9 mouse cellular contexts compared by ENCODE assay signal in the genomic region with DNA sequence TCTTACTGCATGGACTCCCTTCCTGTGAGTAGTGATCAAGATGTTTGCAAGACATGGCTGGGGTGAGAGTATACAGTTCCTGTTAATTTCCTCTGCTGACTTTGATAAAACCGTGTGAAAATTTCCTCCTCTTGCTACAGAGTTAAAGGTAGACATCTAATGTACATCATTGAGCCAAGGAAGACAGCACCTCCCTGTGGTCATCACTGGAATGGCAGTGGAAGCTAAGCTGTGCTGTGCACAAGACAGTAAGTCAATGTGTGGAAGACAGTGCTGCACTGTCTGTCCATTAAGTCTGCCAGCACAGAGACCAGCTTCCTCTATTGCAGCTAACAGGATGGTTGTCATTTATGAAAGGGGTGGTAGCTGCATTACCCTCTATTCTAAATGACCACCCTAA. TPM values are rescaled to one million over a fixed set of nuclear protein-coding genes. Genes with fewer than 3 reads are reported as not detected.
DNase-seq lines count a peak whose midpoint lies in the region; ATAC-seq and TF ChIP-seq lines count a peak whose summit lies in the region.
"Had no signal": no experiment of that assay in that cellular context is flagged by ENCODE, and none has a peak within 500 bp of the region (broad histone marks: within the 10 kb centered on the region; RNA-seq: fewer than 3 reads in every experiment).

No protein-coding gene starts in this region.

- WGBS in intestine, postnatal 0 days = 14% methylated on average over 1 of the region's 1 CpGs
- WGBS in intestine, embryonic 16.5 days = 0% methylated on average over 1 of the region's 1 CpGs
- 16% methylated on average over 1 of the region's 1 CpGs for WGBS in embryonic facial prominence, embryonic 14.5 days
- 17% methylated on average over 1 of the region's 1 CpGs for WGBS in hindbrain, embryonic 16.5 days

- DNase-seq in adrenal gland, postnatal 10 days = peak; percentile 79
- DNase-seq in embryonic facial prominence, embryonic 14.5 days (ENCODE audit: low spot score) = peak; percentile 62
- DNase-seq in left cerebral cortex, postnatal 14 days (ENCODE audit: low spot score in 2 of 2) = peak; percentile 72 to 80
- DNase-seq in neural tube, embryonic 10.5 days (ENCODE audit: extremely low spot score, low spot score) = peak; percentile 62
- peak; percentile 9 to 17 for DNase-seq in thymus, adult 18-20 months

- peak; percentile 96 for TF ChIP-seq CTCF in intestine, postnatal 0 days (IDR thresholded peaks at IDR 0.05; ENCODE audit: low read depth)

- intact Hi-C loops in left cerebral cortex, postnatal 14 days (cut with DNase I) = loop anchor here (5.0 kb wide), 2 partner anchors 149 to 194 kb away; partner anchors contain the start of gene Scarb2

- no peak for ATAC-seq in intestine, postnatal 0 days
- no peak for ATAC-seq in intestine, embryonic 16.5 days
- ATAC-seq in embryonic facial prominence, embryonic 14.5 days (ENCODE audit: low read depth) = no peak
- ATAC-seq in hindbrain, embryonic 16.5 days = peak; percentile 72; the same call in 1 of the 2 replicates

- H3K4me3 ChIP-seq in intestine, postnatal 0 days (ENCODE audit: low read depth, low read length) = no peak overlapping the region
- no peak overlapping the region for H3K4me3 ChIP-seq in intestine, embryonic 16.5 days (ENCODE audit: low read length)
- no peak overlapping the region for H3K4me3 ChIP-seq in embryonic facial prominence, embryonic 14.5 days (ENCODE audit: low read depth, low read length)
- H3K4me3 ChIP-seq in hindbrain, embryonic 16.5 days (ENCODE audit: low read length) = no peak overlapping the region
- H3K4me3 ChIP-seq: neural tube, embryonic 12.5 days had no signal

- no peak overlapping the region for H3K4me2 ChIP-seq in intestine, postnatal 0 days (replicated peaks; ENCODE audit: low read depth)
- H3K4me2 ChIP-seq in intestine, embryonic 16.5 days (ENCODE audit: low read depth, low read length) = no peak overlapping the region
- no peak overlapping the region for H3K4me2 ChIP-seq in embryonic facial prominence, embryonic 14.5 days (ENCODE audit: low read depth, low read length)
- H3K4me2 ChIP-seq in hindbrain, embryonic 16.5 days (ENCODE audit: low read length) = no peak overlapping the region
- H3K4me2 ChIP-seq: neural tube, embryonic 12.5 days had no signal

- H3K27ac ChIP-seq in intestine, postnatal 0 days (ENCODE audit: low read depth, low read length) = no peak overlapping the region
- no peak overlapping the region for H3K27ac ChIP-seq in intestine, embryonic 16.5 days (ENCODE audit: low read length)
- H3K27ac ChIP-seq in embryonic facial prominence, embryonic 14.5 days (replicated peaks; ENCODE audit: low read depth, low read length) = no peak overlapping the region
- H3K27ac ChIP-seq in hindbrain, embryonic 16.5 days (ENCODE audit: low read depth, low read length) = no peak overlapping the region
- H3K27ac ChIP-seq: neural tube, embryonic 12.5 days had no signal

- no peaks in the 10 kb centered on the region for H3K4me1 ChIP-seq in intestine, postnatal 0 days (replicated peaks; ENCODE audit: control insufficient read depth, insufficient read depth, low read length)
- no peaks in the 10 kb centered on the region for H3K4me1 ChIP-seq in intestine, embryonic 16.5 days (ENCODE audit: control insufficient read depth, insufficient read depth, low read length)
- H3K4me1 ChIP-seq in embryonic facial prominence, embryonic 14.5 days (ENCODE audit: control insufficient read depth, insufficient read depth, low read length) = no peaks in the 10 kb centered on the region
- H3K4me1 ChIP-seq in hindbrain, embryonic 16.5 days (ENCODE audit: control insufficient read depth, insufficient read depth, low read depth, low read length) = no peaks in the 10 kb centered on the region
- H3K4me1 ChIP-seq: neural tube, embryonic 12.5 days had no signal

- H3K9me3 ChIP-seq in intestine, postnatal 0 days (ENCODE audit: control insufficient read depth) = no peaks in the 10 kb centered on the region
- H3K9me3 ChIP-seq in intestine, embryonic 16.5 days (ENCODE audit: control insufficient read depth, low read length) = no peaks in the 10 kb centered on the region
- H3K9me3 ChIP-seq in embryonic facial prominence, embryonic 14.5 days (ENCODE audit: control insufficient read depth, low read length) = no peaks in the 10 kb centered on the region
- no peaks in the 10 kb centered on the region for H3K9me3 ChIP-seq in hindbrain, embryonic 16.5 days (ENCODE audit: control insufficient read depth, low read length)
- H3K9me3 ChIP-seq: neural tube, embryonic 12.5 days had no signal

- H3K9ac ChIP-seq in intestine, postnatal 0 days (ENCODE audit: low read depth, low read length) = no peak overlapping the region
- no peak overlapping the region for H3K9ac ChIP-seq in intestine, embryonic 16.5 days (ENCODE audit: low read depth, low read length)
- H3K9ac ChIP-seq in embryonic facial prominence, embryonic 14.5 days (ENCODE audit: low read depth, low read length) = no peak overlapping the region
- H3K9ac ChIP-seq in hindbrain, embryonic 16.5 days (ENCODE audit: low read depth, low read length) = no peak overlapping the region
- H3K9ac ChIP-seq: neural tube, embryonic 12.5 days had no signal

- no peaks in the 10 kb centered on the region for H3K27me3 ChIP-seq in intestine, postnatal 0 days (replicated peaks; ENCODE audit: control insufficient read depth, insufficient read depth, low read length)
- H3K27me3 ChIP-seq in intestine, embryonic 16.5 days (replicated peaks; ENCODE audit: control insufficient read depth, insufficient read depth, low read length) = no peaks in the 10 kb centered on the region
- H3K27me3 ChIP-seq in embryonic facial prominence, embryonic 14.5 days (replicated peaks; ENCODE audit: control insufficient read depth, insufficient read depth, low read length) = no peaks in the 10 kb centered on the region
- no peaks in the 10 kb centered on the region for H3K27me3 ChIP-seq in hindbrain, embryonic 16.5 days (replicated peaks; ENCODE audit: control insufficient read depth, insufficient read depth, low read length)
- H3K27me3 ChIP-seq: neural tube, embryonic 12.5 days had no signal

- H3K36me3 ChIP-seq in intestine, postnatal 0 days (ENCODE audit: control insufficient read depth, insufficient read depth) = no peaks in the 10 kb centered on the region
- no peaks in the 10 kb centered on the region for H3K36me3 ChIP-seq in intestine, embryonic 16.5 days (ENCODE audit: control insufficient read depth, insufficient read depth, low read length)
- H3K36me3 ChIP-seq in embryonic facial prominence, embryonic 14.5 days (ENCODE audit: control insufficient read depth, insufficient read depth, low read length) = no peaks in the 10 kb centered on the region
- H3K36me3 ChIP-seq in hindbrain, embryonic 16.5 days (ENCODE audit: control insufficient read depth, insufficient read depth, low read length) = no peaks in the 10 kb centered on the region
- H3K36me3 ChIP-seq: neural tube, embryonic 12.5 days had no signal

RNA-seq across cellular contexts. Expression of gene Ccdc158, which starts 18.8 kb away (rescaled TPM):
- 0.29 and 0.39 TPM in 2 replicates for polyA plus RNA-seq in intestine, postnatal 0 days (2015; fragmentation: Nextera tagmentation; extraction: Ambion mirVana)
- polyA plus RNA-seq in intestine, embryonic 16.5 days (2015; fragmentation: Nextera tagmentation; extraction: Ambion mirVana) = 0.88 and 1.2 TPM in 2 replicates
- under 1 TPM; 0.33 to 0.73 TPM for total RNA-seq in adrenal gland, postnatal 10 days (2021)
- polyA plus RNA-seq in embryonic facial prominence, embryonic 14.5 days (2014; fragmentation: Nextera tagmentation; extraction: Ambion mirVana) = 0.88 and 1.4 TPM in 2 replicates
- polyA plus RNA-seq in hindbrain, embryonic 16.5 days (2015; fragmentation: Nextera tagmentation; extraction: Ambion mirVana) = 0.50 and 0.51 TPM in 2 replicates
- under 1 TPM; 0.21 to 0.55 TPM for total RNA-seq in left cerebral cortex, postnatal 14 days (2021)

RNA-seq across cellular contexts. Expression of gene Shroom3, which starts 27.0 kb away (rescaled TPM):
- 8.0 and 9.8 TPM in 2 replicates for polyA plus RNA-seq in intestine, postnatal 0 days (2015; fragmentation: Nextera tagmentation; extraction: Ambion mirVana)
- polyA plus RNA-seq in intestine, embryonic 16.5 days (2015; fragmentation: Nextera tagmentation; extraction: Ambion mirVana) = 6.0 and 6.4 TPM in 2 replicates
- total RNA-seq in adrenal gland, postnatal 10 days (2021) = 1 to 10 TPM; 8.5 to 9.7 TPM
- polyA plus RNA-seq in embryonic facial prominence, embryonic 14.5 days (2014; fragmentation: Nextera tagmentation; extraction: Ambion mirVana) = 3.4 and 4.4 TPM in 2 replicates
- 1.4 and 1.6 TPM in 2 replicates for polyA plus RNA-seq in hindbrain, embryonic 16.5 days (2015; fragmentation: Nextera tagmentation; extraction: Ambion mirVana)
- total RNA-seq in left cerebral cortex, postnatal 14 days (2021) = 1 to 10 TPM; 4.0 to 6.4 TPM

RNA-seq across cellular contexts. Expression of gene Stbd1, which starts 53.4 kb away (rescaled TPM):
- 13.7 and 14.1 TPM in 2 replicates for polyA plus RNA-seq in intestine, postnatal 0 days (2015; fragmentation: Nextera tagmentation; extraction: Ambion mirVana)
- 37.0 and 38.1 TPM in 2 replicates for polyA plus RNA-seq in intestine, embryonic 16.5 days (2015; fragmentation: Nextera tagmentation; extraction: Ambion mirVana)
- total RNA-seq in adrenal gland, postnatal 10 days (2021) = 10 to 100 TPM; 16.8 to 18.6 TPM
- 48.2 and 68.2 TPM in 2 replicates for polyA plus RNA-seq in embryonic facial prominence, embryonic 14.5 days (2014; fragmentation: Nextera tagmentation; extraction: Ambion mirVana)
- polyA plus RNA-seq in hindbrain, embryonic 16.5 days (2015; fragmentation: Nextera tagmentation; extraction: Ambion mirVana) = 11.3 and 14.5 TPM in 2 replicates
- 1 to 10 TPM in 1 of 2 experiments, under 1 TPM in 1; 0.59 to 1.2 TPM for total RNA-seq in left cerebral cortex, postnatal 14 days (2021)

Comparison
In these comparisons a context has a peak if more than half of its experiments do, and no peak if none do; other contexts are left out.
1. DNase-seq: peak in every context shown above with its lines; median percentile 79 in adrenal gland, postnatal 10 days; 76 in left cerebral cortex, postnatal 14 days; 62 in embryonic facial prominence, embryonic 14.5 days; 62 in neural tube, embryonic 10.5 days; 13 in thymus, adult 18-20 months.